Mouse (Mus musculus) liver, adult 2 months (tissue): ENCODE measurements at regions not wholly inside any gene's neighbourhood (a gene's known extent, or its start where the extent isn't known, plus 50 kb on each side); places are given as distances from the start of the nearest gene placed in this dataset.
A peak's percentile ranks its signal among the peaks of the same experiment; 100 is the strongest.

ENCODE experiments used
- DNase-seq: peaks from one replicate; pipeline ENCODE4 v3.0.0-alpha.2; 2011; ENCODE audit warnings: low read depth, low spot score; ENCODE audit errors: extremely low read depth
- H3K27ac ChIP-seq: fragments of 200-500 bp; replicated peaks from 2 replicates; pipeline ENCODE4 v1.5.1; 2012; ENCODE audit warnings: low read depth, mild to moderate bottlenecking, control low read depth, inconsistent platforms, low read length; ENCODE audit not compliant: insufficient read depth
- H3K27me3 ChIP-seq: fragments of 200-500 bp; 2 replicates; pipeline ENCODE4 v1.6.1; 2012; ENCODE audit warnings: mild to moderate bottlenecking, moderate library complexity, low read length, inconsistent platforms; ENCODE audit not compliant: control insufficient read depth, insufficient read depth
- H3K36me3 ChIP-seq: fragments of 200-500 bp; 2 replicates; pipeline ENCODE4 v1.6.1; 2012; ENCODE audit warnings: low read length, inconsistent platforms; ENCODE audit not compliant: control insufficient read depth, insufficient read depth
- H3K4me1 ChIP-seq: fragments of 200-500 bp; 2 replicates; pipeline ENCODE4 v1.6.1; 2011; ENCODE audit warnings: low read length; ENCODE audit not compliant: control insufficient read depth, insufficient read depth
- H3K4me3 ChIP-seq: fragments of 200-500 bp; 2 replicates; pipeline ENCODE4 v1.5.1; 2011; ENCODE audit warnings: low read depth, mild to moderate bottlenecking, control low read depth, low read length, moderate library complexity; ENCODE audit not compliant: insufficient read depth
- H3K79me2 ChIP-seq: fragments of 200-500 bp; 2 replicates; pipeline ENCODE4 v1.6.1; 2012; ENCODE audit warnings: inconsistent platforms, mild to moderate bottlenecking, low read length, moderate library complexity; ENCODE audit not compliant: control insufficient read depth, insufficient read depth
- H3K9ac ChIP-seq: fragments of 200-500 bp; 2 replicates; pipeline ENCODE4 v1.6.1; 2012; ENCODE audit warnings: low read depth, mild to moderate bottlenecking, control low read depth, inconsistent platforms, low read length
- CTCF ChIP-seq: fragments of 200-500 bp; IDR thresholded peaks from 2 replicates; pipeline ENCODE4 v1.5.1; 2011; ENCODE audit warnings: low read depth, low read length, control low read depth
- POLR2A ChIP-seq: fragments of 200-500 bp; IDR thresholded peaks from 2 replicates; pipeline ENCODE4 v1.6.1; 2011; ENCODE audit warnings: low read length, control low read depth; ENCODE audit not compliant: insufficient read depth; ENCODE audit errors: extremely low read depth
- WGBS: fragments of 180-500 bp; shearing (Covaris S2); methylation state at CpG from one replicate; pipeline ENCODE4 v1.1.7; 2018; 5-methylcytosine and 5-hydroxymethylcytosine counted together

- WGBS: 94% methylated on average over 4 of the region's 4 CpGs
- H3K36me3 ChIP-seq: no peaks in the 10 kb centered on the region
- H3K27me3 ChIP-seq: no peaks in the 10 kb centered on the region
- H3K9ac ChIP-seq: no peak overlapping the region
- no peak overlapping the region for H3K4me3 ChIP-seq
- DNase-seq: no peak
- TF ChIP-seq POLR2A (no peak), CTCF (no peak)
- no peaks in the 10 kb centered on the region for H3K79me2 ChIP-seq
- no peak overlapping the region for H3K27ac ChIP-seq
- no peaks in the 10 kb centered on the region for H3K4me1 ChIP-seq
Observed at GRCm38 (mm10) chr3:105130228-105130627, 63.6 kb downstream of the 4930564D02Rik start.

- TF ChIP-seq CTCF (no peak), POLR2A (no peak)
- WGBS: 86% methylated on average over 6 of the region's 6 CpGs
- Histone ChIP-seq H3K9ac (no peak overlapping the region), H3K4me1 (no peaks in the 10 kb centered on the region), H3K27ac (no peak overlapping the region), H3K79me2 (no peaks in the 10 kb centered on the region), H3K36me3 (no peaks in the 10 kb centered on the region), H3K4me3 (no peak overlapping the region), H3K27me3 (no peaks in the 10 kb centered on the region)
- no peak for DNase-seq
Observed at GRCm38 (mm10) chr3:105131053-105131452, 64.4 kb downstream of the 4930564D02Rik start.

DNA sequence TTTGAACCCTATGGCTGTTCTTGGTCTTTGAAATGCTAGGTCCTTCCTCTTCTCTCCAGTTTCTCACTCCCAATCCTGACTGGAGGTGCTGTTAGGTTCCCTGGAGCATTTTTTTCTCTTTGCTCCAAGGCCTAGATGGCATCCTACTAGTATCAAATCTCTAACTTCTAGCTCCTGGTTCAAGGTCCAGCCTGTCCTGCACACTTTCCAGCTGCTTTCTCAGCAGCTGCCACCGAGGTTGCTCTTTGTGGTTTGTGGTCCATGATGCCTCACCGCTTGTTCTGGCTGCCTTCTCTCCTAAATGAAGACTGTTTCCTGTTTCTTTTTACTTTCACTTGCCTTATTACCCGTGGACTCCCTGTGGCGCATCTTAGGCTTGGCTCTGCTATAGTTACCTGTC is 66.4 kb downstream of the 4930564D02Rik start:
- Histone ChIP-seq H3K27me3 (no peaks in the 10 kb centered on the region), H3K4me3 (no peak overlapping the region), H3K36me3 (no peaks in the 10 kb centered on the region), H3K27ac (no peak overlapping the region), H3K9ac (no peak overlapping the region), H3K79me2 (no peaks in the 10 kb centered on the region), H3K4me1 (no peaks in the 10 kb centered on the region)
- DNase-seq: no peak
- WGBS: 78% methylated on average over 4 of the region's 4 CpGs
- TF ChIP-seq POLR2A (no peak), CTCF (no peak)

GRCm38 (mm10) chr3:105141170-105141971 is 74.7 kb downstream of the 4930564D02Rik start:
- H3K4me3 ChIP-seq: no peak overlapping the region
- no peak overlapping the region for H3K9ac ChIP-seq
- H3K27ac ChIP-seq: no peak overlapping the region
- H3K4me1 ChIP-seq: no peaks in the 10 kb centered on the region
- H3K79me2 ChIP-seq: no peaks in the 10 kb centered on the region
- H3K36me3 ChIP-seq: no peaks in the 10 kb centered on the region
- 81% methylated on average over 14 of the region's 14 CpGs for WGBS
- TF ChIP-seq CTCF (no peak), POLR2A (no peak)
- no peaks in the 10 kb centered on the region for H3K27me3 ChIP-seq
- DNase-seq: no peak

- Histone ChIP-seq H3K27ac (no peak overlapping the region), H3K79me2 (no peaks in the 10 kb centered on the region), H3K4me1 (no peaks in the 10 kb centered on the region), H3K27me3 (no peaks in the 10 kb centered on the region), H3K9ac (no peak overlapping the region), H3K4me3 (no peak overlapping the region), H3K36me3 (no peaks in the 10 kb centered on the region)
- no peak for TF ChIP-seq CTCF
- no peak for DNase-seq
Observed at GRCm38 (mm10) chr3:105142631-105143030, 76.0 kb downstream of the 4930564D02Rik start.

DNA sequence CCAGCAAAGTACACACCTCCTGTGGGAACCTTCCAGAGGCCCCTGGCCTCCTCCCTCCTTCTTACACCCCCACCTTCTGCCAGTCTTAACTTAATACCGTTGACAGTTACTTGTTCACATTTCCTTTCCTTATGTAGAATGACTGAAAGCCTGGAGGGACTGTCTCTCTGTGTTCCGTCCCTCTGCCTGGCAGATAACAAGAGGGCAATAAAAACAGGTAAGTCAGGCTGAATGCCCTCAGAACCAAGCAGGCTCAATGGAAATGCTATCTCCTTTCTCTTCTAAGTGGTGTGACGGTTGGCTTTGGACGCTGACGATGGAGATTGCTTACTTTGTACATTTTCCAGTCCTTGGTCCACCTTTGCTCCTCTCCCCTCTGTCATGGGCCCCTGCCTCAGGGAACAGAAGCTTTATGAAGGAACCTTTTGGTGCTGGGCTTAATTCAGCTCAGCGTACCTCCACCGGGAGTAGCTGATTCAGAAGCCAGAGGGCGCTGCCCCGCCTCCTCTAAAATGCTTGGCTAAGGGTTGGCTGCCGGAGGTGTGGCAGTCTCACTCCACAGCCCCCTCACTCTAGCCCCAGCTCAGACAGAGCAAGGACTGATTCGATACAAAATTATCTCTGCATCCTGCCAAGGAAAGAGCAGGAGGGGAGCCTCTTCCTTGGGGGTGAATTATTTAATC is 85.0 kb downstream of the 4930564D02Rik start:
- 0 out of 2 replicates have a peak, but pooled peaks have one; percentile 15 for TF ChIP-seq CTCF
- no peak for TF ChIP-seq POLR2A
- Histone ChIP-seq H3K4me1 (no peaks in the 10 kb centered on the region), H3K4me3 (no peak overlapping the region), H3K79me2 (no peaks in the 10 kb centered on the region), H3K36me3 (no peaks in the 10 kb centered on the region), H3K9ac (no peak overlapping the region), H3K27ac (no peak overlapping the region), H3K27me3 (no peaks in the 10 kb centered on the region)
- DNase-seq: no peak
- WGBS: 26% methylated on average over 11 of the region's 11 CpGs
